ENCODE assay signal across 17 mouse cellular contexts in the genomic region with DNA sequence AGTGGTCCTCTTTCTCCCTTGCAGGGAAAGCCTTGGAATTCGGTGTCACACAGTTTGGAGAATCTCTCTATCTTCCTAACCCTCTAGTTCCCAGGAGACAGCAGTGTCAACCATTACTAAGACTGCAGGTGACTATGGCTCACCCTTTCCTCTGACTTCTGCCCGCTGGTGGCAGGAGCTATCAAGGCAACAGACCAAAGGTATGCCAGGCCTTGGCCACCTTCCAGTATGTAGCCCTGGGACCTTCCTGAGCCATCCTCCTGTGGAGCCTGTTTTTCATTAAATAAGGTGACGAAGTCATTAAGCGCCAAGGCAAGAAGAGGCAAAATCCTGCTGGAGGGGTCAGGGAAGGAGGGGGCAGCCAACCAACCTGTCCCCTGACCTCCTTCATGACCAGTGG. TPM values are rescaled to one million over a fixed set of nuclear protein-coding genes. Genes with fewer than 3 reads are reported as not detected.
DNase-seq lines count a peak whose midpoint lies in the region; ATAC-seq lines count a peak whose summit lies in the region.
"Had no signal": no experiment of that assay in that cellular context is flagged by ENCODE, and none has a peak within 500 bp of the region (broad histone marks: within the 10 kb centered on the region; RNA-seq: fewer than 3 reads in every experiment).

No protein-coding gene starts in this region.

- ATAC-seq in midbrain, embryonic 12.5 days (ENCODE audit: low FRiP score, low read depth) = no peak
- no peak for ATAC-seq in midbrain, embryonic 16.5 days
- ATAC-seq in granulocyte monocyte progenitor cell, adult 5-6 weeks (replicated peaks; ENCODE audit: poor library complexity, severe bottlenecking) = no peak
- ATAC-seq: forebrain, embryonic 14.5 days; intestine, embryonic 15.5 days had no signal

- no peak overlapping the region for H3K27ac ChIP-seq in midbrain, embryonic 12.5 days (replicated peaks)
- H3K27ac ChIP-seq in midbrain, embryonic 16.5 days (ENCODE audit: low read length) = no peak overlapping the region
- H3K27ac ChIP-seq: heart, embryonic 15.5 days; intestine, embryonic 15.5 days had no signal

- 72% methylated on average over 4 of the region's 4 CpGs for WGBS in midbrain, embryonic 12.5 days
- WGBS in midbrain, embryonic 16.5 days = 72% methylated on average over 4 of the region's 4 CpGs

- DNase-seq in kidney, adult 11 months = peak; percentile 85
- DNase-seq in kidney, postnatal 25 days = peak; percentile 86 to 90
- no peak for DNase-seq in urinary bladder, postnatal 36 days (ENCODE audit: low spot score in 2 of 2)
- DNase-seq in cerebellum, postnatal 36 days = no peak
- DNase-seq: cerebellum, adult 18-20 months; gastrocnemius, postnatal 25 days; right cerebral cortex, postnatal 4 days; thymus, postnatal 4 days had no signal

- no peaks in the 10 kb centered on the region for H3K36me3 ChIP-seq in midbrain, embryonic 12.5 days
- H3K36me3 ChIP-seq in midbrain, embryonic 16.5 days (ENCODE audit: control insufficient read depth, insufficient read depth, low read length) = no peaks in the 10 kb centered on the region
- H3K36me3 ChIP-seq: heart, embryonic 15.5 days; intestine, embryonic 15.5 days had no signal

- H3K4me3 ChIP-seq in midbrain, embryonic 12.5 days = peak overlapping the region; percentile 97
- no peak overlapping the region for H3K4me3 ChIP-seq in midbrain, embryonic 16.5 days (ENCODE audit: low read depth, low read length)
- H3K4me3 ChIP-seq: heart, embryonic 15.5 days; intestine, embryonic 15.5 days had no signal

- peak overlapping the region; percentile 86 for H3K4me2 ChIP-seq in midbrain, embryonic 12.5 days (replicated peaks)
- H3K4me2 ChIP-seq in midbrain, embryonic 16.5 days (ENCODE audit: low read length) = no peak overlapping the region
- H3K4me2 ChIP-seq: heart, embryonic 15.5 days had no signal

- 0 out of 2 replicates have a peak overlapping the region, but pooled peaks have one; percentile 95 for H3K9ac ChIP-seq in midbrain, embryonic 12.5 days (replicated peaks)
- no peak overlapping the region for H3K9ac ChIP-seq in midbrain, embryonic 16.5 days (ENCODE audit: low read depth, low read length)
- H3K9ac ChIP-seq: heart, embryonic 15.5 days; intestine, embryonic 15.5 days had no signal

- H3K4me1 ChIP-seq in midbrain, embryonic 12.5 days = peaks cover 58% of the 10 kb centered on the region
- peaks cover 22% of the 10 kb centered on the region for H3K4me1 ChIP-seq in midbrain, embryonic 16.5 days (ENCODE audit: control insufficient read depth, insufficient read depth, low read length)

- no peaks in the 10 kb centered on the region for H3K9me3 ChIP-seq in midbrain, embryonic 12.5 days
- no peaks in the 10 kb centered on the region for H3K9me3 ChIP-seq in midbrain, embryonic 16.5 days (replicated peaks; ENCODE audit: control insufficient read depth, low read length, poor library complexity, severe bottlenecking)
- H3K9me3 ChIP-seq: heart, embryonic 15.5 days; intestine, embryonic 15.5 days had no signal

- H3K27me3 ChIP-seq in midbrain, embryonic 12.5 days = peaks cover 10% of the 10 kb centered on the region
- peaks cover 4% of the 10 kb centered on the region; the same call in 1 of the 2 replicates for H3K27me3 ChIP-seq in midbrain, embryonic 16.5 days (ENCODE audit: control insufficient read depth, insufficient read depth, low read depth, low read length)
- H3K27me3 ChIP-seq: intestine, embryonic 15.5 days had no signal

RNA-seq across cellular contexts. Expression of a gene that starts 3.2 kb away (rescaled TPM):
- polyA plus RNA-seq in midbrain, embryonic 12.5 days (2016; fragmentation: Nextera tagmentation; extraction: Ambion mirVana) = 0.34 and 0.37 TPM in 2 replicates
- polyA plus RNA-seq in midbrain, embryonic 16.5 days (2015; fragmentation: Nextera tagmentation; extraction: Ambion mirVana) = 0.04 TPM in 1 of 2 replicates, not detected in the other
- total RNA-seq in granulocyte monocyte progenitor cell, adult 5-6 weeks (2014; fragmentation: Nextera tagmentation) = not detected in 2 replicates
- not detected in 2 replicates for total RNA-seq in granulocyte monocyte progenitor cell, adult 5-6 weeks (2017)
- polyA plus RNA-seq: forebrain, embryonic 14.5 days had no signal

RNA-seq across cellular contexts. Expression of a gene that starts 28.0 kb away (rescaled TPM):
- polyA plus RNA-seq in midbrain, embryonic 12.5 days (2016; fragmentation: Nextera tagmentation; extraction: Ambion mirVana) = not detected in 2 replicates
- not detected in 2 replicates for polyA plus RNA-seq in midbrain, embryonic 16.5 days (2015; fragmentation: Nextera tagmentation; extraction: Ambion mirVana)
- total RNA-seq in granulocyte monocyte progenitor cell, adult 5-6 weeks (2014; fragmentation: Nextera tagmentation) = not detected in 2 replicates
- total RNA-seq in granulocyte monocyte progenitor cell, adult 5-6 weeks (2017) = not detected in 2 replicates
- total RNA-seq: gastrocnemius, postnatal 25 days; left cerebral cortex, adult 18-20 months had no signal
- polyA plus RNA-seq: forebrain, embryonic 14.5 days; heart, embryonic 15.5 days; intestine, embryonic 15.5 days; liver, embryonic 16.5 days; stomach, embryonic 14.5 days had no signal

RNA-seq across cellular contexts. Expression of a gene that starts 40.4 kb away (rescaled TPM):
- polyA plus RNA-seq in midbrain, embryonic 12.5 days (2016; fragmentation: Nextera tagmentation; extraction: Ambion mirVana) = not detected in 2 replicates
- polyA plus RNA-seq in midbrain, embryonic 16.5 days (2015; fragmentation: Nextera tagmentation; extraction: Ambion mirVana) = not detected in 2 replicates
- not detected in 2 replicates for total RNA-seq in granulocyte monocyte progenitor cell, adult 5-6 weeks (2014; fragmentation: Nextera tagmentation)
- not detected in 2 replicates for total RNA-seq in granulocyte monocyte progenitor cell, adult 5-6 weeks (2017)
- total RNA-seq: gastrocnemius, postnatal 25 days; left cerebral cortex, adult 18-20 months had no signal
- polyA plus RNA-seq: forebrain, embryonic 14.5 days; heart, embryonic 15.5 days; intestine, embryonic 15.5 days; liver, embryonic 16.5 days; stomach, embryonic 14.5 days had no signal

RNA-seq across cellular contexts. Expression of a gene that starts 53.2 kb away (rescaled TPM):
- polyA plus RNA-seq in midbrain, embryonic 12.5 days (2016; fragmentation: Nextera tagmentation; extraction: Ambion mirVana) = 8.0 and 10.7 TPM in 2 replicates
- 8.0 and 10.6 TPM in 2 replicates for polyA plus RNA-seq in midbrain, embryonic 16.5 days (2015; fragmentation: Nextera tagmentation; extraction: Ambion mirVana)
- total RNA-seq in granulocyte monocyte progenitor cell, adult 5-6 weeks (2014; fragmentation: Nextera tagmentation) = 0.30 TPM in 1 of 2 replicates, not detected in the other
- total RNA-seq in granulocyte monocyte progenitor cell, adult 5-6 weeks (2017) = 0.73 and 2.7 TPM in 2 replicates

Comparison
In these comparisons a context has a peak if more than half of its experiments do, and no peak if none do; other contexts are left out.
1. DNase-seq: peak in kidney, adult 11 months (single experiment) and kidney, postnatal 25 days (2 of 2); none in urinary bladder, postnatal 36 days (0 of 2) and cerebellum, postnatal 36 days (0 of 2).